Mouse (Mus musculus) fibroblast of lung, adult 2 months (primary cell): ENCODE results near the gene Pmepa1.

Experiments used
- DNase-seq: peaks from one replicate; pipeline ENCODE4 v3.0.0-alpha.2; 2011; ENCODE audit warnings: low read depth

The Pmepa1 gene

DNA sequence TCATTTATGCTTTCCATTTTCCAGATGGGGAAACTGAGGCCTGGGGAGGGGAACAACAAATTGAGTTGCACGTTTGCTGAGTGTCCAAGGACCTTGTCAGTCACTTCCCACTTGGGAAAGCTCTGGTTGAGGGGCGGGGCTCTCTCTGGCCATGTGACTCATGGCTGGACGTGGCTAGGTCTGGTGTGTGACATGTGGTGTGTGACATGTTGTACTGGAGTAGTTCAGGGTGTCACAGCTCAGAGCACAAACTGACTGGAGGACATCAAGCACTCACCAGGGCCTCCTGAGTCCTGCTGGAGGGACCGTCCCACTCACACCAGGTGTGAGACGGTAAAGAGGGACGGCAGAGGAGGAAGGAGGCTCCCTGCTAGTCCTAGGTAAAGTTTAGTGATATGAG, 91.1 kb downstream of the Pmepa1 start:
- DNase-seq = no peak

DNA sequence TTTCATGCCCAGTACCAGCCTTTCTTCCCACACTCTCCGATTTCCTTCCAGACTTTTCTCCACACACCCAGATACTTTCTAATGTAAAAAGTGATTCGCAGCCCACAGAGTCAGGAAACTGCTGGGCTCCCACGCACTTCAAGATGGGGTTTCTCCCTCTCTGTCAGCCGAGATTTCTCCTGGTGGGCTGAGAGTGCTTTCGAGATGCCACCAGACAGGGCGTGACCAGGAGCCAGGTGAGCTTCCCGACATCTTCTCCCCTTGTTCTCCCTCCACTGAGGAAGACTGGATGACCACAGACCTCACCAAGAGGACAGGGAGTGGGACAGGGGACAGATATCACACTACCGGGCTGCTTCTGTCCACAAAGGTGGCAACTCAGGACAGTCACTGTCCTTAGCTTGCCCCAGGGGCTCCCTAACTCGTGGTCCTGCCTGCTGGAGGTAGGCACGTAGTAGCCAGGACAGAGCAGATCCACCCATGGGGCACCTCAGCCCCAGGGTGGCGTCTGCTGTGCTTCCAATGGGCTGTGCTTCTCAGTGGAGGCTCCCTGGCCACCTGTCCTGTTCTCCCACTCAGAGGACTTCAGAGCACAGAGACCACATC, 91.8 kb downstream of the Pmepa1 start:
- no peak for DNase-seq

DNA sequence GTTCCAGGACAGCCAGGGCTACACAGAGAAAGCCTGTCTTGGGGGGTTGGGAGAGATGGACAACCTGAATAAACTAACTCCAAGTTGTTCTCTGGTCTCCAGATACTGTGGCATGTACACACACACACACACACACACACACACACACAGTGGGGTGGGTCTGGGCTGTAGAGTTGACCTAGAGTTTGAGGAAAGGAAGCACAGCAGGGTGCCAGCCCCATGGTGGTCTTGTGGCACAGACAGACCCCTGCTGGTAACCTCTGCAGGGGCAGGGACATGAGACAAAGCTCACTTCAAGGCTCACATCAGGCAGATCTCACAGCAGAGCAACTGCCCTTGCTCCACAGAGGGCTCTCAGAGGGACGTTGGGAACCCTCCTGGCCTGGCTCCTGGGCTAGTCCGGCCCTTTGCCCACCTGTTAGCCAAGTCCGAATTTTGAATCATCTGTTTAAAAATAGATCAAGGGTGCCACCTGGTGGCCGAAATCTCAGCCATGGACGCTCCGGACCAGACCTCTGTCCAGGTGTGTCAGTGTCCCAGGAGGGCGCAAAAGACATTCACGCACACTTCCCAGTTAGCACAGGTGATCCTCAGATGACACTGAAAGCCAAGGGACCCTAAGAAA, 92.4 kb downstream of the Pmepa1 start:
- no peak for DNase-seq

DNA sequence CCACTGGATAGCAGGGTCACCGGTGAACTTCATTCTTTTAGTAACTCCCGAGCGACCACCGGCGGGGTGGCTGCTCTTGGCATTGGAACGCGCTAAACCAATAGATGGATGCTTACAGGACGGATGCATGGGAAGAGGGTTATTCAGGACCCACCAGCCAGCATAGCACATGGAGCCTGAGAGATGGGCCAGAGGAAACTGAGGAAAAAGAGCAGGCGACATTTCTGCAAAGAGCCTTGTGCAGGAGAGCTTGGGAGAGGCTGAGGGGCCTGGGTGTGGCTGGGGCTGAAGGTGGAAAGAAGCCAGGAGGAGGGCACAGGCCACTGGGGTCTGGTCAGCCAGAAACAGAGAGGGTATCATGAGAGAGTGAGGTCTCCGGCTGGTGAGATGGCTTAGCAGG, 93.0 kb downstream of the Pmepa1 start:
- DNase-seq = no peak

DNA sequence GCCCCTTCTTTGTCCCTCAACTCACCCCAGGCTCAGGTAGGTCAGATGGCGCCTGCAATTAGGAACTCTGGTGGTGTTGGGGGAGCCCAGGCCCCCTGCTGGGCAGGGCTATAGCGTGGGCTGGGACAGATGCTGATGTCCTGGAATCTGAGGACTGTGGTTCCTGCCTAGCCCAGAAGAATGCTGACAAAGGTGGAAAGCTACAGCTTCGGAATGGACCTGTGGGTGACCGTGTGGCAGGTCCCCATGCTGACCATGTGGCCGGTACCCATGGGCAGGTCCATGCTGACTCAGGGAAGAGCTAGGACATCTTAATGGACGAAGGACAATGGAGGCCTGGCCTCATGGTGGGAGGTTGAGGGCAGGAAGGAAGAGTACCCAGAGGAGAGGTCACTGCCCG, 93.5 kb downstream of the Pmepa1 start:
- DNase-seq = no peak

GRCm38 (mm10) chr2:173181901-173182300, 94.4 kb downstream of the Pmepa1 start:
- no peak for DNase-seq

GRCm38 (mm10) chr2:173181486-173181885, 94.8 kb downstream of the Pmepa1 start:
- no peak for DNase-seq

GRCm38 (mm10) chr2:173180721-173181388, 95.5 kb downstream of the Pmepa1 start:
- no peak for DNase-seq

- DNase-seq = no peak
These were observed 96.3 kb downstream of the Pmepa1 start for GRCm38 (mm10) chr2:173180026-173180425.

DNA sequence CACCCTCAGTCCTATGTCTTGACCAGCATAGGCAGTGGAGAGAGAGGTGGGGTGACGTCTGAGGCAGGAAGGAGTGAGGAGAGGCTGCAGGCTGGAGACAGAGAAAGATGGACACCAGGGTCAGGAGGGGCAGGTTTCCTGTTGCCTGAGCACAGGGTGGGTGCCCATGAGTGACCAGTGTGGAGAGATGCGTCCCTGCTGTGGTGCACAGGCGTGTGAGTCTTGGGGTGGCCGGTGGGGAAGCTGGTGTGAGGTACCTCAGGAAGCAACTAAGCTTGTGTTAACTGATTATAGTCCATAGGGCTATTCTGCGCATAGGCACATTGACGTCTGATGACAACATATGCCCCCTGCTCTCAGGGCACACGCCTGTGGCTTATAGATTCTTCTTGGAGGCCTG, 97.3 kb downstream of the Pmepa1 start:
- no peak for DNase-seq

DNA sequence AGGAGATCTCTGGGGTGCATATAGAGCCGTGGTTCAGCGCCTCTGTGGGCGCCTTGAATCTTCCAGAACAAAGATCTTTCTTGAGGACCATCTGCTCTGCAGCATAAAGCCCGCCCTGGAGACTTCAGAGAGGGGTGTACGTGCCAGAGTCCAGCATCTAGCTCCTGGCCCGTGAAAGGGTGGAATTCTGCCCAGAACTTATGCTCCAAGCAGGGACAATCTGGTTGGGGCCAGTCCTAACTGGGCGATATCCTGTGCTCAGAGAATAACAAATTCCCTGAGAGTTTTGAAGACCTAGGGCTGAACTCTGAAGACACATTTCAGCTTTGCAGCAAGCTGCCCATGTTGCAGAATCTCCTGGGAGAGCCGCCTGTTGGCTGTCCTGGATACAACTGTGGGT, 98.4 kb downstream of the Pmepa1 start:
- DNase-seq = no peak

DNA sequence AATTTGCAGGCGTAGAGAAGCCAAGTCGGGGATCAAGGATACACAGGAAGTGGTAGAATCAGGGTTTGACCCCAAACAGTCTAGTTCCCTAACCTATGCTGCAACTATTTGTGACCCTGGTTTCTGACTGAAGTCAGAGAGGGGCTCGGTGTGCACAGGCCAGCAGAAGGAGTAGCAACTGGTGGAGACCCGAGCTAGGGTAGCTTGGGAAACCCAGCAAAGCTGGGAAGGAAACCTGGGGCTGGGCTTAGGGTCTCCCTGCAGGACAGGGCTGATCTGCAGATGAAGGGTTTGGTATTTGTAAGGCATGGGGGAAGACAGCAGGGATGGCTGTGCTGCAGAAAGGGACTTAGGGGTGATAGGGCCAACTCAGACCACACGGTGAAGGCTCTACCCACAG, 98.9 kb downstream of the Pmepa1 start:
- no peak for DNase-seq

GRCm38 (mm10) chr2:173175703-173176102, 100.6 kb downstream of the Pmepa1 start:
- DNase-seq = no peak

- DNase-seq = no peak
These were observed 101.8 kb downstream of the Pmepa1 start for GRCm38 (mm10) chr2:173174569-173174968.
